Mouse (Mus musculus) liver, postnatal 0 days (tissue): ENCODE measurements around the gene Rpl7l1.

Experiments used
- CTCF ChIP-seq: sonication (generic); IDR thresholded peaks from 2 replicates; pipeline ENCODE4 v1.5.1; 2016; ENCODE audit warnings: antibody characterized with exemption, low read depth
- EP300 ChIP-seq: IDR thresholded peaks from 2 replicates; pipeline ENCODE4 v1.6.1; 2016; ENCODE audit warnings: antibody characterized with exemption, low read depth, mild to moderate bottlenecking

DNA sequence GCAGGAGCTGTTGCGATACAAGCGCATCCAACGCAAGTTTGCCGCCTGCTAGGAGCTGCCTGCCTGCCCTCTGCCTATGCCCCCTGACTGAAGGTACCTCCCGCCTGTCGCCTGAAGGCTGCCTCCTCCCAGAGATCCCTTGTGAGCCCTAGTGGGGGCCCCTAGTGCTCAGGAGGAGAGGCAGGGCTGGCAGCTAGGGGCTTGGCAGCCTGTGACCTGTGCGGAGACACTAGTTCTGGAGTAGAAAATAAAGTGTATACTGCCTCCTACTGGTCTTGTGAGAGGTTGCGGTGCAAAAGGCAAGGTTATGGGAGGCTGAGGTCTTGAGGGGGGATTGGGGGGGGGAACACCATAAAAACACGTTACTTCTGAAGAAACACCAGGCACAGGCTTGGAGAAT lies 57.2 kb downstream of the Rpl7l1 start:
- TF ChIP-seq CTCF (peak; percentile 74), EP300 (no peak)
